Mouse (Mus musculus) C2C12 (cell line): Measurements from ENCODE around the gene Eaf1.

ENCODE experiments used
- CTCF ChIP-seq: IDR thresholded peaks from one replicate; pipeline ENCODE4 v1.5.1; 2011; ENCODE audit not compliant: control insufficient read depth, insufficient read depth, insufficient read length
- MAX ChIP-seq: IDR thresholded peaks from one replicate; pipeline ENCODE4 v1.6.1; 2011; ENCODE audit warnings: mild to moderate bottlenecking, control low read depth
- MYOD1 ChIP-seq: IDR thresholded peaks from one replicate; pipeline ENCODE4 v1.6.1; 2011; ENCODE audit warnings: low read depth; ENCODE audit not compliant: control insufficient read depth, insufficient read length
- MYOG ChIP-seq: IDR thresholded peaks from one replicate; pipeline ENCODE4 v1.6.1; 2011; ENCODE audit not compliant: control insufficient read depth, insufficient read length; ENCODE audit errors: extremely low read depth
- USF1 ChIP-seq: IDR thresholded peaks from one replicate; pipeline ENCODE4 v1.6.1; 2011; ENCODE audit warnings: low read depth, mild to moderate bottlenecking, control low read depth, moderate library complexity

- TF ChIP-seq CTCF (no peak), MYOG (no peak), MYOD1 (no peak), USF1 (no peak), MAX (no peak)
These were observed 20.9 kb upstream of the Eaf1 start for GRCm38 (mm10) chr14:31473297-31473696.
